Mouse (Mus musculus) central nervous system, embryonic 14 days (tissue): Measurements from ENCODE around the gene Gm13769. TPM values are rescaled to one million over a fixed set of nuclear protein-coding genes. Genes with fewer than 3 reads are reported as not detected.

Source experiments
- polyA plus RNA-seq: library from polyadenylated mRNA; depleted of rRNA; stranded (reverse); fragments of >200 nt; gene quantifications from 2 replicates; pipeline ENCODE4 v1.2.3, GENCODE M21; 2012; rRNA removed

Gm13769 gene
- not detected in 2 replicates for polyA plus RNA-seq

GRCm38 (mm10) chr2:90321900-90322299, at the start of gene Gm13769:
Gene Gm13769, plus strand, starts transcription at chr2:90322200.

GRCm38 (mm10) chr2:90292741-90293140, 29.3 kb upstream of the Gm13769 start, which contains the start of gene Olfr1272:
Gene Olfr1272, minus strand, starts transcription at chr2:90292841.

Other genes with a start within 250 kb of the Gm13769 start
- not detected in 2 replicates for gene Olfr1269, start 200.8 kb upstream of the Gm13769 start, polyA plus RNA-seq
- gene Olfr32, start 179.9 kb upstream of the Gm13769 start, polyA plus RNA-seq: 0.06 TPM in 1 of 2 replicates, not detected in the other
- not detected in 2 replicates for gene Olfr1270, start 169.1 kb upstream of the Gm13769 start, polyA plus RNA-seq
- gene Olfr1506, start 97.7 kb upstream of the Gm13769 start, polyA plus RNA-seq: not detected in 2 replicates
- not detected in 2 replicates for gene Olfr142, start 64.6 kb upstream of the Gm13769 start, polyA plus RNA-seq
- gene Olfr1271, start 51.2 kb upstream of the Gm13769 start, polyA plus RNA-seq: not detected in 2 replicates
- gene Olfr1272, start 29.4 kb upstream of the Gm13769 start, polyA plus RNA-seq: not detected in 2 replicates
- gene Olfr1274-ps, start 76.5 kb downstream of the Gm13769 start, polyA plus RNA-seq: not detected in 2 replicates